Mouse (Mus musculus) stomach, embryonic 14.5 days (tissue): Measurements from ENCODE around the gene Gm7271. TPM values are rescaled to one million over a fixed set of nuclear protein-coding genes. Genes with fewer than 3 reads are reported as not detected.

Source experiments
- ATAC-seq: fragments of 200-750 bp; cut with Nextera tagmentation; 2 replicates; pipeline ENCODE4 v1.8.0; 2017; ENCODE audit warnings: low read depth, moderate TSS enrichment; ENCODE audit not compliant: insufficient number of reproducible peaks, insufficient read depth, low FRiP score
- H3K27ac ChIP-seq: fragments of 300-500 bp; sonication (generic); 2 replicates; pipeline ENCODE4 v1.5.1; 2014; ENCODE audit warnings: mild to moderate bottlenecking, low read length, moderate library complexity, mixed read lengths
- H3K27me3 ChIP-seq: fragments of 300-500 bp; sonication (generic); 2 replicates; pipeline ENCODE4 v1.6.1; 2014; ENCODE audit warnings: low read length, control low read depth, mixed read lengths; ENCODE audit not compliant: control insufficient read depth, insufficient read depth
- H3K36me3 ChIP-seq: fragments of 300-500 bp; sonication (generic); 2 replicates; pipeline ENCODE4 v1.6.1; 2014; ENCODE audit warnings: mild to moderate bottlenecking, control low read depth, low read length, moderate library complexity, mixed read lengths; ENCODE audit not compliant: control insufficient read depth, insufficient read depth
- H3K4me1 ChIP-seq: fragments of 300-500 bp; sonication (generic); 2 replicates; pipeline ENCODE4 v1.6.1; 2014; ENCODE audit warnings: low read length, control low read depth, mixed read lengths; ENCODE audit not compliant: control insufficient read depth, insufficient read depth
- H3K4me2 ChIP-seq: fragments of 300-500 bp; sonication (generic); replicated peaks from 2 replicates; pipeline ENCODE4 v1.6.1; 2014; ENCODE audit warnings: low read depth, low read length, control low read depth
- H3K4me3 ChIP-seq: fragments of 300-500 bp; sonication (generic); 2 replicates; pipeline ENCODE4 v1.5.1; 2014; ENCODE audit warnings: low read depth, low read length, control low read depth
- H3K9ac ChIP-seq: fragments of 300-500 bp; sonication (generic); replicated peaks from 2 replicates; pipeline ENCODE4 v1.6.1; 2014; ENCODE audit warnings: low read depth, mild to moderate bottlenecking, control low read depth, low read length, moderate library complexity, mixed read lengths
- H3K9me3 ChIP-seq: fragments of 300-500 bp; sonication (generic); 2 replicates; pipeline ENCODE4 v1.6.1; 2016; ENCODE audit warnings: low read depth, low read length, control low read depth; ENCODE audit not compliant: control insufficient read depth
- WGBS: fragments of 180-500 bp; shearing (Covaris S2); extraction: QIAGEN DNeasy Blood & Tissue Kit; methylation state at CpG from one replicate; pipeline ENCODE4 v1.1.7; 2014; 5-methylcytosine and 5-hydroxymethylcytosine counted together
- polyA plus RNA-seq: library from polyadenylated mRNA; unstranded; fragments of >200 nt; fragmentation: Nextera tagmentation; extraction: Ambion mirVana; gene quantifications from 2 replicates; pipeline ENCODE4 v1.2.1, GENCODE M21; 2014

Gm7271 gene
- polyA plus RNA-seq, 1 experiment from 2014 or later = not detected

GRCm38 (mm10) chr5:76524623-76525022 is 40.8 kb downstream of the Gm7271 start:
- Histone ChIP-seq H3K4me2 (no peak overlapping the region), H3K9ac (no peak overlapping the region), H3K4me1 (no peaks in the 10 kb centered on the region), H3K9me3 (no peaks in the 10 kb centered on the region), H3K27me3 (no peaks in the 10 kb centered on the region), H3K4me3 (no peak overlapping the region), H3K27ac (no peak overlapping the region), H3K36me3 (no peaks in the 10 kb centered on the region)
- ATAC-seq = no peak
- 77% methylated on average over 5 of the region's 5 CpGs for WGBS

GRCm38 (mm10) chr5:76525066-76525465 is 41.2 kb downstream of the Gm7271 start:
- H3K9ac ChIP-seq = no peak overlapping the region

GRCm38 (mm10) chr5:76525829-76526228 is 42.0 kb downstream of the Gm7271 start:
- no peaks in the 10 kb centered on the region for H3K27me3 ChIP-seq
- H3K4me3 ChIP-seq = no peak overlapping the region
- H3K9ac ChIP-seq = no peak overlapping the region
- no peak overlapping the region for H3K4me2 ChIP-seq
- H3K4me1 ChIP-seq = peaks cover 6% of the 10 kb centered on the region
- H3K27ac ChIP-seq = no peak overlapping the region
- H3K9me3 ChIP-seq = no peaks in the 10 kb centered on the region
- H3K36me3 ChIP-seq = no peaks in the 10 kb centered on the region
- no peak for ATAC-seq
- 47% methylated on average over 2 of the region's 2 CpGs for WGBS

More at GRCm38 (mm10) chr5:76525066-76525465, 41.2 kb downstream of the Gm7271 start:
- 61% methylated on average over 4 of the region's 4 CpGs for WGBS
- H3K4me3 ChIP-seq = no peak overlapping the region
- no peak for ATAC-seq
- H3K9me3 ChIP-seq = no peaks in the 10 kb centered on the region
- no peaks in the 10 kb centered on the region for H3K27me3 ChIP-seq
- no peak overlapping the region for H3K27ac ChIP-seq
- no peaks in the 10 kb centered on the region for H3K36me3 ChIP-seq
- peaks cover 2% of the 10 kb centered on the region for H3K4me1 ChIP-seq
- no peak overlapping the region for H3K4me2 ChIP-seq

- Histone ChIP-seq H3K27ac (peak within 1 kb of the TSS; percentile 86), H3K9me3 (no peaks in the 10 kb centered on the region), H3K36me3 (peaks cover 8% of the 10 kb centered on the region; the same call in 1 of the 2 replicates), H3K4me1 (peaks cover 6% of the 10 kb centered on the region), H3K9ac (peak within 1 kb of the TSS; percentile 74), H3K27me3 (no peaks in the 10 kb centered on the region), H3K4me3 (peak within 1 kb of the TSS; percentile 91), H3K4me2 (peak within 1 kb of the TSS; percentile 61)
- under 1% methylated on average over 39 of the region's 39 CpGs for WGBS
- peak; percentile 99 for ATAC-seq
Observed at GRCm38 (mm10) chr5:76529040-76529703, 45.3 kb downstream of the Gm7271 start, which contains the start of gene Exoc1. Exoc1 (plus strand) TSS chr5:76529311.

- Histone ChIP-seq H3K27ac (peak overlapping the region; percentile 86), H3K36me3 (peaks cover 8% of the 10 kb centered on the region; the same call in 1 of the 2 replicates), H3K4me1 (peaks cover 6% of the 10 kb centered on the region), H3K9ac (peak overlapping the region; percentile 74), H3K9me3 (no peaks in the 10 kb centered on the region), H3K27me3 (no peaks in the 10 kb centered on the region), H3K4me2 (peak overlapping the region; percentile 61), H3K4me3 (peak overlapping the region; percentile 91)
- 0 out of 2 replicates have a peak, but pooled peaks have one; percentile 21 for ATAC-seq
- 5% methylated on average over 9 of the region's 9 CpGs for WGBS
Observed at GRCm38 (mm10) chr5:76529704-76530066, 45.8 kb downstream of the Gm7271 start.

- Histone ChIP-seq H3K36me3 (peaks cover 33% of the 10 kb centered on the region), H3K27me3 (no peaks in the 10 kb centered on the region), H3K27ac (no peak overlapping the region), H3K4me1 (peaks cover 6% of the 10 kb centered on the region), H3K4me3 (no peak overlapping the region), H3K9ac (no peak overlapping the region), H3K9me3 (no peaks in the 10 kb centered on the region), H3K4me2 (no peak overlapping the region)
- WGBS = 85% methylated on average over 6 of the region's 6 CpGs
- no peak for ATAC-seq
Observed at GRCm38 (mm10) chr5:76533186-76533585, 49.3 kb downstream of the Gm7271 start.

GRCm38 (mm10) chr5:76536231-76536630 is 52.4 kb downstream of the Gm7271 start:
- no peaks in the 10 kb centered on the region for H3K27me3 ChIP-seq
- H3K4me3 ChIP-seq = no peak overlapping the region
- H3K27ac ChIP-seq = no peak overlapping the region
- ATAC-seq = no peak
- H3K4me1 ChIP-seq = no peaks in the 10 kb centered on the region
- H3K4me2 ChIP-seq = no peak overlapping the region
- WGBS = 77% methylated on average over 1 of the region's 1 CpGs
- no peaks in the 10 kb centered on the region for H3K9me3 ChIP-seq
- H3K36me3 ChIP-seq = peaks cover 40% of the 10 kb centered on the region
- no peak overlapping the region for H3K9ac ChIP-seq

- no peaks in the 10 kb centered on the region for H3K4me1 ChIP-seq
- no peaks in the 10 kb centered on the region for H3K27me3 ChIP-seq
- no peak overlapping the region for H3K27ac ChIP-seq
- ATAC-seq = no peak
- WGBS = 94% methylated on average over 10 of the region's 10 CpGs
- peaks cover 45% of the 10 kb centered on the region for H3K36me3 ChIP-seq
- H3K4me3 ChIP-seq = no peak overlapping the region
- H3K9ac ChIP-seq = no peak overlapping the region
- no peaks in the 10 kb centered on the region for H3K9me3 ChIP-seq
- no peak overlapping the region for H3K4me2 ChIP-seq
Observed at GRCm38 (mm10) chr5:76537578-76537977, 53.7 kb downstream of the Gm7271 start.

GRCm38 (mm10) chr5:76540181-76540580 is 56.3 kb downstream of the Gm7271 start:
- Histone ChIP-seq H3K4me1 (no peaks in the 10 kb centered on the region), H3K27ac (no peak overlapping the region), H3K9me3 (no peaks in the 10 kb centered on the region), H3K9ac (no peak overlapping the region), H3K4me3 (no peak overlapping the region), H3K4me2 (no peak overlapping the region), H3K36me3 (peaks cover 52% of the 10 kb centered on the region), H3K27me3 (no peaks in the 10 kb centered on the region)
- no peak for ATAC-seq
- WGBS = 83% methylated on average over 8 of the region's 8 CpGs
